Mouse (Mus musculus) olfactory bulb, adult 2 months (tissue): ENCODE measurements around the gene Vps52. TPM values are rescaled to one million over a fixed set of nuclear protein-coding genes. Genes with fewer than 3 reads are reported as not detected.

Experiments used
- H3K27ac ChIP-seq: fragments of 200-500 bp; 2 replicates; pipeline ENCODE4 v1.5.1; 2012; ENCODE audit warnings: low read depth, low read length; ENCODE audit not compliant: insufficient read depth
- H3K4me1 ChIP-seq: fragments of 200-500 bp; 2 replicates; pipeline ENCODE4 v1.6.1; 2012; ENCODE audit warnings: low read length; ENCODE audit not compliant: control insufficient read depth, insufficient read depth
- H3K4me3 ChIP-seq: fragments of 200-500 bp; 2 replicates; pipeline ENCODE4 v1.5.1; 2012; ENCODE audit warnings: mild to moderate bottlenecking, low read depth, low read length, moderate library complexity; ENCODE audit not compliant: insufficient read depth
- CTCF ChIP-seq: fragments of 200-500 bp; IDR thresholded peaks from 2 replicates; pipeline ENCODE4 v1.5.1; 2012; ENCODE audit warnings: low read depth, mild to moderate bottlenecking, low read length, moderate library complexity; ENCODE audit not compliant: insufficient read depth
- POLR2A ChIP-seq: fragments of 200-500 bp; IDR thresholded peaks from 2 replicates; pipeline ENCODE4 v1.6.1; 2012; ENCODE audit warnings: mild to moderate bottlenecking, low read depth, low read length, moderate library complexity; ENCODE audit not compliant: insufficient read depth
- WGBS: fragments of 180-500 bp; shearing (Covaris S2); methylation state at CpG from one replicate; pipeline ENCODE4 v1.1.7; 2018; 5-methylcytosine and 5-hydroxymethylcytosine counted together
- polyA plus RNA-seq: library from polyadenylated mRNA; stranded (reverse); fragments of >200 nt; gene quantifications from 2 replicates; pipeline ENCODE4 v1.2.4, GENCODE M21; 2012; ENCODE audit warnings: low replicate concordance; ENCODE audit not compliant: missing spikeins, insufficient read depth, insufficient read length

Vps52 gene
- polyA plus RNA-seq, 1 experiment: not detected

GRCm38 (mm10) chr17:33958451-33958850 is 2.8 kb downstream of the Vps52 start:
- 95% methylated on average over 11 of the region's 11 CpGs for WGBS

GRCm38 (mm10) chr17:33959135-33959534 is 3.5 kb downstream of the Vps52 start:
- WGBS: 94% methylated on average over 13 of the region's 13 CpGs
- Histone ChIP-seq H3K4me1 (peaks cover 11% of the 10 kb centered on the region), H3K27ac (no peak overlapping the region), H3K4me3 (no peak overlapping the region)
- no peak for TF ChIP-seq POLR2A
- no peak for TF ChIP-seq CTCF

More at GRCm38 (mm10) chr17:33958451-33958850, 2.8 kb downstream of the Vps52 start:
- no peak overlapping the region for H3K4me3 ChIP-seq
- TF ChIP-seq CTCF: no peak
- TF ChIP-seq POLR2A: no peak
- H3K4me1 ChIP-seq: peaks cover 12% of the 10 kb centered on the region
- H3K27ac ChIP-seq: no peak overlapping the region

- H3K27ac ChIP-seq: no peak overlapping the region
- 93% methylated on average over 15 of the region's 15 CpGs for WGBS
- peaks cover 4% of the 10 kb centered on the region for H3K4me1 ChIP-seq
- no peak overlapping the region for H3K4me3 ChIP-seq
- no peak for TF ChIP-seq POLR2A
- TF ChIP-seq CTCF: no peak
Observed at GRCm38 (mm10) chr17:33959948-33960347, 4.3 kb downstream of the Vps52 start.

GRCm38 (mm10) chr17:33962876-33963275 is 7.3 kb downstream of the Vps52 start:
- TF ChIP-seq POLR2A (no peak), CTCF (no peak)
- Histone ChIP-seq H3K27ac (no peak overlapping the region), H3K4me1 (peaks cover under 1% of the 10 kb centered on the region; the same call in 1 of the 2 replicates), H3K4me3 (no peak overlapping the region)
- WGBS: 96% methylated on average over 7 of the region's 7 CpGs

GRCm38 (mm10) chr17:33965082-33965845 is 9.7 kb downstream of the Vps52 start:
- H3K27ac ChIP-seq: no peak overlapping the region
- no peak overlapping the region for H3K4me3 ChIP-seq
- no peaks in the 10 kb centered on the region for H3K4me1 ChIP-seq
- 87% methylated on average over 17 of the region's 17 CpGs for WGBS
- no peak for TF ChIP-seq CTCF
- no peak for TF ChIP-seq POLR2A

GRCm38 (mm10) chr17:33965846-33966550 is 10.4 kb downstream of the Vps52 start:
- no peak for TF ChIP-seq POLR2A
- no peak for TF ChIP-seq CTCF
- H3K4me3 ChIP-seq: no peak overlapping the region
- H3K4me1 ChIP-seq: no peaks in the 10 kb centered on the region
- no peak overlapping the region for H3K27ac ChIP-seq
- 90% methylated on average over 16 of the region's 16 CpGs for WGBS

- 4% methylated on average over 9 of the region's 9 CpGs for WGBS
- Histone ChIP-seq H3K4me1 (no peaks in the 10 kb centered on the region), H3K27ac (no peak overlapping the region), H3K4me3 (no peak overlapping the region)
- TF ChIP-seq POLR2A: no peak
- TF ChIP-seq CTCF: peak; percentile 72
Observed at GRCm38 (mm10) chr17:33968489-33968888, 12.9 kb downstream of the Vps52 start.

GRCm38 (mm10) chr17:33968927-33969326 is 13.3 kb downstream of the Vps52 start:
- Histone ChIP-seq H3K4me1 (no peaks in the 10 kb centered on the region), H3K4me3 (no peak overlapping the region), H3K27ac (no peak overlapping the region)
- no peak for TF ChIP-seq CTCF
- 32% methylated on average over 5 of the region's 5 CpGs for WGBS

- Histone ChIP-seq H3K4me1 (no peaks in the 10 kb centered on the region), H3K27ac (no peak overlapping the region), H3K4me3 (no peak overlapping the region)
- WGBS: 73% methylated on average over 4 of the region's 4 CpGs
- TF ChIP-seq POLR2A: no peak
- TF ChIP-seq CTCF: no peak
Observed at GRCm38 (mm10) chr17:33969394-33969793, 13.8 kb downstream of the Vps52 start.
